Mouse (Mus musculus) brain, embryonic 14.5 days (tissue): Measurements from ENCODE around the gene Il19.

ENCODE experiments used
- CTCF ChIP-seq: fragments of 200-500 bp; IDR thresholded peaks from 2 replicates; pipeline ENCODE4 v1.5.1; 2012; ENCODE audit warnings: inconsistent platforms, mild to moderate bottlenecking, moderate library complexity, borderline replicate concordance; ENCODE audit not compliant: insufficient read depth, insufficient read length; ENCODE audit errors: extremely low read depth
- POLR2A ChIP-seq: fragments of 200-500 bp; IDR thresholded peaks from 2 replicates; pipeline ENCODE4 v1.6.1; 2012; ENCODE audit warnings: mild to moderate bottlenecking, inconsistent platforms, borderline replicate concordance; ENCODE audit not compliant: poor library complexity, insufficient read depth, insufficient read length, severe bottlenecking; ENCODE audit errors: extremely low read depth

DNA sequence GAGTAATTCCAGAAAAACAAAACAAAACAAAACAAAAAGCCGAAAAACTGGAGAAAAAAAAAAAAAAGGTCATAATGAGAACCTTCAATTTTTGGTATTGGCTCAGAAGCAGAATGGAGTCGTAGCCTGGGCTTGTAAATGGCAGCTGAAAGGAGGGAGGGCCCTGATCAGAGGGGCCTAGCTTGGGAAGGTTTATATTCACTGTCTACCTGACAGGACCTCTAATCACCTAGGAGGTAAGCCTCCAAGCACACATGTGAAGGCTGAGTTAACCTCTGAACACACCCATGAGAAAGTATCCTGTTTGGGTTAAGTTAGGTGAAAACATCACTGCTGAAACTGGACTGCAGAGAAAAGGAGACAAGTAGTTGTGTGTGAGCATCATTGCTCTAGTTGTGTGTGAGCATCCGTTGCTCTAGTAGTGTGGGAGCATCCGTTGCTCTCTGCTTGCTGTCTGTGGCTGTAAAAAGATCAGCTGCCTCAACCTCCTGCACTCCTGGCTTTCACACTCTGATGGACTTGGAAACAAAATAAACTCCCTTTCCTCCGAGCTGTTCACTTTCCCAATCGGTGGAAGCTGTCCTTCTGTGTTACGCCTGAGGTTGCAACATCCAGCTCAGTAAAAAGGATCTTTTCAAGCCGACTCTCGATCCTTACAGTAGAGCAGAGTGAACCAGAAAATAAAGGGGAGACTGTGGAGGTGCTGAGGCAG is 46.4 kb downstream of the Il19 start:
- no peak for TF ChIP-seq CTCF
- no peak for TF ChIP-seq POLR2A
